Mouse (Mus musculus) inflammation-experienced regulatory T-cells, adult 6 months (primary cell): Measurements from ENCODE around the gene Prkar1a. TPM values are rescaled to one million over a fixed set of nuclear protein-coding genes. Genes with fewer than 3 reads are reported as not detected.

Source experiments
- ATAC-seq: one replicate; pipeline ENCODE4 v1.8.0; 2017
- polyA plus RNA-seq, 3 experiments: library from polyadenylated mRNA; unstranded; fragments of 100-300 nt; shearing (Covaris generic); gene quantifications; one replicate each; pipeline ENCODE4 v1.2.1; 2017

The Prkar1a gene
- polyA plus RNA-seq, 3 experiments from 2014 or later, result 403 to 748 (median 453) TPM

DNA sequence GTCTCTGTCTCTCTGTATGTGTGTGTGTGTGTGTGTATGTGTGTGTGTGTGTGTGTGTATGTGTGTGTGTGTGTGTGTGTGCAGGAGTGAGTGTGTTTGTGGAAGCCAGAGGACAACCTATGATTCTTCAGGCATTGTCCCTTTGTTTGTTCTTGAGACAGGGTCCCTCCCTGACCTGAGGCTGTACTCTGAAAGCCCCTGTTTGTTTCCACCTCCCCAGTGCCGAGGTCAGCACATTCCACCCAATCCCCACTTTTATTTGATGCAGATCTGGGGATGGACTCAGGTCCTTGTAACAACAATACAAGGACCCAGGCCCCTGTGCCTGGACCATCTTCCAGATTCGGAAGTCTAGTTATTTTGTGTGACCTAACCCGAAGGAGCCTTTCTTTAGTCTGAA lies 58.2 kb downstream of the Prkar1a start:
- ATAC-seq, result no peak

DNA sequence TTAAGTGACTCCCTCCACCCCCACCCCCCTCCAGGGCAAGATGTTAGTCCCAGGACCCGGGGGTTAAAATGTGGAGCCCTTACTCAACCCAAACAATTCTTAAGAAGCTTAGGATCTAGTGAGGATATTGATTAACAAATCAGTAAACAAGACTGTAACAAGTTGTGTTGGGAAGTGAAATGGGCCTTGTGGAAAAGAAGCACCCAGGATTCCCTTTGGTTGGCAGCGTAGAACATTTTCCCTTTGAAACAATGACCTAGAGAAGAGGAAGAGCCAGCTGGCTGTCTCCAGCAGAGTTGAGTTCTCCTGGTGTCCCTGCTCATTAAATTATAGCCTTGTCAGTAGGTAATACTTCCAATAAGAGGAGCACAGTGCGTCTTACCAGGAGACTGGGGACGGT lies 59.6 kb downstream of the Prkar1a start:
- ATAC-seq, result no peak

DNA sequence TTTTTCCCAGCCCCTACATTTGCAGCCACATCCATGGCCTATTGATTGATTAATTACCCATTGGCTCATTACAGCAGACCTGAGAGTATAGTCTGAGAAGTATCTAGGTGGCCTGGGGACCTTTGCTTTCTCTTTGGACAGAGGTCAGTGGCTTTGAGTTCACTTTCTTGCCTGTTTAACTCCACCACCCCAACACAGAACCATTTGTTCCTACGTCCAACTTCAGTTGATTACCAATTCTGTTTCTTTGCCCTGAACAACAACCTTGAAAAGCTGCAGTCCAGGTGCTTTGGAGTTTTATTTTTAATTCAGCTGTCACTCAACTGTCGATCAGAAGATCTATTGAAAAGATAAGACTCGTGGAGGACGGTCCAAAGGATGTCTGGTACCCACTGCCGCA lies 60.3 kb downstream of the Prkar1a start:
- ATAC-seq, result no peak

DNA sequence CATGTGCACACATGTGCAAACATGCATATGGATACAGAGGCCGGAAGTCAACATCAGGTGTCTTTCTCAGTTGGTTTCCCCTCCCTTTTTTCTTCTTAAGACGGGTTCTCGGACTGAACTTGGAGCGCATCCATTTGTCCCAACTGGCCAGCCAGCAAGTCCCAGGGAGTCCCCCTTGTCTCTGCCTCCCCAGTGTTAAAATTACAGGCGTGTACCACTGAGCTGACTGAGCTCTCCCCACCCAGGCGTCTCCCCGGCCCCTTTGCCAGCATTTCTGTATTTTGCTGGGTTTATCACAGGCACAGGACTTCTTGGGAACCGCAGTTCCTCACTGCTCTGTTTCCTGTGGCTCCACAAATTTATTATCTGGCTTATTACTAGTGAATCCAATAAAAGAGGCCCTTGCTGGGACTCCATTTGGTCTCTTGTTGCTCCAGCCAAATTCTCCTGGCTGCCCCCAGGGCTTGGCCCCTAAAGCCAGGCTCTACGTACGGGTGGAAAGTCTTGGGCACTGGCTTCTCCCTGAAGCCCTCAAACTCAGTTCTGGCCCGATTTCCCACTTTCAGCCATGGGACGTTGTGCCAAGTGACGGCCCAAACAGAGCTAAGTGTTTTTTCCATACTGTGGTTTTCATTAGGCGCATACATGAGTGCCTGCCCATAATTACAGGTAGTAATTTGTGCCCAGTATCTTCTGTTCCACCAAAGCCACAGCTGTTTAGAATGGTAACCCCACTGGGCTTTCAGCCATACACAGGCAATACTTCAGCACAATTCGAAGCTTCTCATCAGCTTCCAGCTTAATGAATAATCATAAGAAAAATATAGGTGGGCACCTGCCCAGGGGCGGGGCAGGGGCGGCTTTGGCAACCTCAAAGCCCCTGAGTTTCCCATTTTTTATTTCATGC lies 65.4 kb downstream of the Prkar1a start:
- no peak for ATAC-seq

DNA sequence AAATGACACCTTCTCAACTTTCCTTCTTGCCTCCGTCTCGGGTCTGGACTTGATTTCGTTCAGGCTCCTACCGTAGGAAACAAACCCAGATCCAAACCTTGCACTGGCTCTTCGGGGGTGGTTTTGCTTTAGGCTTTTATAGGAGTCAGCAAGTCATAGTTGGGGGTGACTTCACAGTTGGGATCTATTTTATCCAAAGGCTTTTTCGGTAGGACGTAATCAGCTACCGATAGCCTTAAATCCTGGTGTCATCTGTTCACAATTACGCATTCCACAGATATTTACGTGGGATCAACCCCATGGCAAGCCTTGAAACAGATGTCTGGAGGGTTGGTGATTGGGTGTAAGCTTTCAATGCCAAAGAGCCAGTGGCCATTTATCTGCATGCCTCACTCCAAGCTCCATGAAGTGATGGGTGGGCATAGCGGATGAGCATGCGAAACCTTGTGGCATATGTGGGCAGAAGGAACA lies 66.1 kb downstream of the Prkar1a start:
- ATAC-seq, result no peak

DNA sequence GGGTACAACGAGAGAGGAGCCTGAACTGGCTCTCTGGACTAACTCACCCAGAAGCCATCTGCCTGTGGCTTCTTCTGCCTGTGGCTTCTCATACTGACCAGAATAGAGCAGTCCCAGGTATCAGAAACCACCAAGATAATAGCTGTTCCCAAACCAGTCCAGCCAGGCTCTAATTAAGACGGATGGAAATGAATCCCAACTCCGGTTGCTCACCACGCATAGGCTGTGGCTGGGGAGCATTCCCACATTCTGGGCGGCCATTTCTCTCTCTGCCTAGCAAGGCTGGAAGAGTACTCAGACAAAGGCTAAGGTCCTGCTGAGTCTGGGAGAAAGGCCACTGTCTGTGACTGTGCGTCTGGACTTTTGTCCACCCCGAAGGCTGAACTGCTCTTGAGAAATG lies 67.8 kb downstream of the Prkar1a start:
- ATAC-seq, result no peak

DNA sequence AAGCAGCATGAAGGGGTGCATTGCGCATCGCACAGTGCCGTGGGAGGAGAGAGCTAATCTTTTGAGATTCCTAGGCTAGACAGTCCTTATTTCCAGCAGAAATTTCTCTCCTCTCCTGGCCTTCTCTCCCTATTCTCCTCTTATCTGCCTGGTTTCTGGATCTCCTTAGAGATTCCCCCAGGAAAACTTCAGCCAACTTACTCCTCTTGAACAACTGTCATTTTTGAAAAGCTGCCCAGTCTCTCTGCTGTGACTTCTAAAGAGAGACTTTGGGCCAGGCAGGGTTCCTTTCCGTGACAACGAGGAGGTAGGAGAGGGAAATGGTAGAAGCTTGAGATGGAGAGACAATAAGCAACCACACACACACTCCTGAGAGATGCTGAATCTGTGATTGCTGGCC lies 68.2 kb downstream of the Prkar1a start:
- ATAC-seq, result no peak

DNA sequence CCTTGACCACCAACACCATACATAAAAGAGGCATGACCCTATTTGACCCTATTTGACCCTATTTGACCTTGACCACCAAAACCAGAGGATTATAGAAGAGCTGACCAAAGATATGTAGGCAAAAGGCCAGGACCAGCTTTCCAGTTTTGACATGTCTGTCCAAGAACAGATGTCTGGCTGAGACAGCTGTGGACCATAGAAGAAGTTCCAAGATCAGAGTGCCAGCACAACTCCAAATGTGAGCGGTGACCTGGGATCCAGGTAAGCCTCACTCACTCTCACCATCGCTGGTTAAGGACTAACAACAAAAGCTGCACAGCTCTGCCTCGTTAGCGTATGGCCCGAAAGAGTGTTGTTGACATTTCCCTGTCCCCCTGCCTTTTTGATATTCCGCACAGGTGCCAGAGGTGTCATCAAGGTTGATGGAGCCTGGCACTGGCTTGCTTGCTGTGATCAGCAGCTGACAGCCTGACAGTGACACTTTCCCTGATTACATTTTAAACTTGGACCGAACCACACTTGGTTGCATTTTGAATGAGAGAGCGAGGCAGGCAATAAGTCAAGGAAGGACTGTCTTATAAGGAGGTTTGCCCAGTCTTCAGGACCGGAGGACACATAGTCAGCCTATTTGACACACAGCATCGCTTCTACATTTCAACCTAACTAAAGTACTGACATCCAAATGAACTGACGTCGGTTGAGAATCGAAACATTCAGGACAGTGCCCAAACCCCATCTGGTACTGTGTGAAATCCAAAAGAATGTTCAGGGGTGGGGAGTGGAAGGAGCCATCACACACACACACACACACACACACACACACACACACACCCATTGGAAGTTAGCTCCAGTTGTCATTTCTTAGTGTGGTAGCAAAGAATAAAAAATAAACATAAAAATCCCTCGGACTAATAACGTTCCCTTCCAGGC lies 69.0 kb downstream of the Prkar1a start:
- no peak for ATAC-seq

Other genes with a start within 250 kb of the Prkar1a start
- gene 9930022D16Rik, start 235.5 kb upstream of the Prkar1a start, polyA plus RNA-seq, result under 1 TPM; 0.28 to 0.39 (median 0.36) TPM
- 10 to 100 TPM; 44.8 to 49.1 (median 46.0) TPM for gene Amz2, start 223.5 kb upstream of the Prkar1a start, polyA plus RNA-seq
- 1 to 10 TPM; 1.8 to 8.0 (median 4.6) TPM for gene Arsg, start 176.0 kb upstream of the Prkar1a start, polyA plus RNA-seq
- 10 to 100 TPM; 22.4 to 30.5 (median 26.4) TPM for gene Slc16a6, start 175.8 kb upstream of the Prkar1a start, polyA plus RNA-seq
- gene Wipi1, start 37.4 kb upstream of the Prkar1a start, polyA plus RNA-seq, result under 1 TPM; 0.16 to 0.34 (median 0.16) TPM
- 1 to 10 TPM; 1.6 to 3.8 (median 3.6) TPM for gene Fam20a, start 72.9 kb downstream of the Prkar1a start, polyA plus RNA-seq
- 1 to 10 TPM in 2 of 3 experiments, under 1 TPM in 1; 0.60 to 8.1 (median 1.2) TPM for gene 1700012B07Rik, start 178.6 kb downstream of the Prkar1a start, polyA plus RNA-seq